Mouse (Mus musculus) megakaryocyte, embryonic 14.5 days (primary cell): Measurements from ENCODE around the gene Baiap3. TPM values are rescaled to one million over a fixed set of nuclear protein-coding genes. Genes with fewer than 3 reads are reported as not detected.

Experiments
- H3K27me3 ChIP-seq: replicated peaks from 2 replicates; pipeline ENCODE3; 2012; ENCODE audit warnings: inconsistent platforms
- H3K36me3 ChIP-seq: replicated peaks from 2 replicates; pipeline ENCODE3; 2012; ENCODE audit warnings: low read length, inconsistent platforms, mixed read lengths
- H3K4me1 ChIP-seq: 2 replicates; pipeline ENCODE4 v1.6.1; 2012; ENCODE audit warnings: inconsistent platforms
- H3K4me3 ChIP-seq: replicated peaks from 2 replicates; pipeline ENCODE3; 2012; ENCODE audit warnings: moderate library complexity, mild to moderate bottlenecking, inconsistent platforms
- H3K9me3 ChIP-seq: 2 replicates; pipeline ENCODE4 v1.6.1; 2012; ENCODE audit warnings: inconsistent platforms
- FLI1 ChIP-seq: IDR thresholded peaks from 2 replicates; pipeline ENCODE4 v1.6.1; 2012; ENCODE audit warnings: low read length, inconsistent platforms, mixed read lengths
- GATA1 ChIP-seq: IDR thresholded peaks from 3 replicates; pipeline ENCODE4 v1.6.1; 2012; ENCODE audit warnings: mixed read lengths, low read length, inconsistent platforms, borderline replicate concordance
- polyA plus RNA-seq: library from polyadenylated mRNA; stranded (reverse); fragments of >175 nt; gene quantifications from 2 replicates; pipeline ENCODE4 v1.2.3, GENCODE M21; 2012; ENCODE audit warnings: low replicate concordance; ENCODE audit not compliant: insufficient read depth

The Baiap3 gene
- polyA plus RNA-seq, 1 experiment, result 1.7 TPM

- Histone ChIP-seq H3K9me3 (no peaks in the 10 kb centered on the region), H3K4me1 (peaks cover 30% of the 10 kb centered on the region), H3K36me3 (peaks cover 99% of the 10 kb centered on the region), H3K4me3 (no peak overlapping the region), H3K27me3 (no peaks in the 10 kb centered on the region)
- TF ChIP-seq FLI1 (no peak), GATA1 (no peak)
These were observed 44.5 kb downstream of the Baiap3 start for GRCm38 (mm10) chr17:25211705-25212104.

DNA sequence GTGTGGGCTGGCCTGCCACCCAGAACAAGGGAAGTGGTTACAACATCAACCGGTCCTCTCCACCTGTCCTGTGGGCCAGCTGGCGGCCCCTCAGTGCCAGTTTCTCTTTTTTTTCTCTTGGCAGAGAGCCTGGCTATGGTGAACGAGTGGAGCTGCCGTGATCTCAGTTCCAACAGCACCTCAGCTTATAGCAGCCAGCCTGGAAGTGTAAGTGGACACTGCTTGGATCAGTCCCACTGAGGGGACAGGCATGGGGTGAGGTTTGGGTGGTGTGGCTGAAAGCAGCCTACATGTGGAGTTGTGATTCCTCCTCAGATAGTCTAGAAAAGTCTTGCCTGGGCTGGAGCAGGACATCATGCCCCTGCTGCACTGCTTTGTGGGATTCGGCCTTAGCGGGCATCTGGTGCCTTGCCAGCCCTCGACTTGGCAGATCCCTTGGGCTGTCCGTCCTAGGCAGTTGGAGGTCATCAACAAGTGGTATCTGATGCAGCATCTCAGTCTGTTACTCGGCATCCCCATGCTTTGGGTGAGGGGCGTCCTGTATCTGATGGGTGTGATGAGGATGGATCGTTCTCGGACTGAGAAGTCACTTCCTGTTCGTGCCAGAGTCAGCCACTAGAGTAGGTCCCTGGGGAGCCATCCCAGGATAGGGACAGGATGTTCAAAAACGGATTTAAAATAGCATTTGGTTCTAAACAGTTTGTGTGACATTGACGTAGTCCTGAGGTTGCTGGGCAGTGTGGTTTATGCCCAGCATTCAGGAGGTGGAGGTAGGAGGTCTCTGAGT, 45.3 kb downstream of the Baiap3 start:
- Histone ChIP-seq H3K36me3 (peaks cover 99% of the 10 kb centered on the region), H3K9me3 (no peaks in the 10 kb centered on the region), H3K27me3 (no peaks in the 10 kb centered on the region), H3K4me3 (no peak overlapping the region), H3K4me1 (peaks cover 26% of the 10 kb centered on the region)
- TF ChIP-seq FLI1 (no peak), GATA1 (no peak)

DNA sequence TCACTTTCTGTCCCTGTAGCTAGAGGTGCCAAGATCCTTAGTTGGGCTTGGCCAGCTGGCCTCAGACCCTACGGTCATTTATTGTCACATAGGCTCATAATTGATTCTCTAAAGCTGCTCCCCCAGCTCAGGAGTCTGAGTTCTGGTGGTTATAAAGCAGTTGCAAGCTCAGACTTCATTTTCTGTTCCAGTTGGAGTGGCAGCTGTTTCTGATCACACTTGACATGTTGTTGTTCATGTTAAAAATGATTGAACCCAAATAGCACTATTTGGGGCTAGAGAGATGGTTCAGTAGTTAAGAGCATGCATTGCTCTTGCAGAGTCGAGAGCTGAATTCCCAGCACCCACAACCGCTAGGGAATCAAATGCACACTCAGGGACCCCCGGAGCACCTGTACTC, 46.2 kb downstream of the Baiap3 start:
- TF ChIP-seq FLI1 (no peak), GATA1 (no peak)
- Histone ChIP-seq H3K27me3 (no peaks in the 10 kb centered on the region), H3K36me3 (peaks cover 99% of the 10 kb centered on the region), H3K4me3 (no peak overlapping the region), H3K9me3 (no peaks in the 10 kb centered on the region), H3K4me1 (peaks cover 20% of the 10 kb centered on the region)

DNA sequence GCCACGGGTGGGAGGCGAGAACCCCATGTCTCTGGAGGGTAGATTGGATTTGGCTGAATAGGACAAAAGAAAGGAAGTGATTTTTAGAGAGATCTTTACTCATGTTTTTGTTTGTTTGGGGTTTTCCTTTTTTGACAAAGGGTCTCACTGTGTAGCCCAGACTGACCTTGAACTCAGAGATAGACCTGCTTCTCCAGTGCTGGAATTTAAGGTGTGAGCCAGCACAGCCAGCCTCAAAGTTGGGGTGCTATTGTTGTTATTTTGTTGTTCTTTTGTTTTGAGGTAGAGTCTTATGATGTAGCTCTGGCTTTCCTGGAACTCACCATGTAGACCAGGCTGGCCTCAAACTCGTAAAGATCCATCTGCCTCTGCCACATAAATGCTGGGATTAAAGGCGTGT, 53.8 kb downstream of the Baiap3 start:
- H3K36me3 ChIP-seq, result peaks cover 88% of the 10 kb centered on the region
- TF ChIP-seq FLI1 (no peak), GATA1 (no peak)

More for the DNA sequence above, 53.8 kb downstream of the Baiap3 start:
- H3K4me1 ChIP-seq, result peaks cover 36% of the 10 kb centered on the region
- H3K4me3 ChIP-seq, result no peak overlapping the region
- no peaks in the 10 kb centered on the region for H3K27me3 ChIP-seq
- no peaks in the 10 kb centered on the region for H3K9me3 ChIP-seq

Other genes starting within 250 kb of the Baiap3 start
- 4.5 and 5.5 TPM in 2 replicates for gene Cramp1l, start 240.6 kb downstream of the Baiap3 start, polyA plus RNA-seq
- 6.9 and 7.4 TPM in 2 replicates for gene Ift140, start 240.3 kb downstream of the Baiap3 start, polyA plus RNA-seq
- gene Tmem204, start 172.8 kb downstream of the Baiap3 start, polyA plus RNA-seq, result not detected in 2 replicates
- gene Telo2, start 140.4 kb downstream of the Baiap3 start, polyA plus RNA-seq, result 9.1 and 27.2 TPM in 2 replicates
- 0.12 TPM in 1 of 2 replicates, not detected in the other for gene Ptx4, start 135.6 kb downstream of the Baiap3 start, polyA plus RNA-seq
- 17.8 and 22.0 TPM in 2 replicates for gene Clcn7, start 123.0 kb downstream of the Baiap3 start, polyA plus RNA-seq
- gene Ccdc154, start 93.9 kb downstream of the Baiap3 start, polyA plus RNA-seq, result not detected in 2 replicates
- not detected in 2 replicates for gene Gm38655, start 80.9 kb downstream of the Baiap3 start, polyA plus RNA-seq
- gene BC003965, start 71.8 kb downstream of the Baiap3 start, polyA plus RNA-seq, result 31.5 and 33.2 TPM in 2 replicates
- gene Unkl, start 68.0 kb downstream of the Baiap3 start, polyA plus RNA-seq, result 20.2 and 51.9 TPM in 2 replicates
- gene Gnptg, start 16.2 kb downstream of the Baiap3 start, polyA plus RNA-seq, result 27.2 and 30.1 TPM in 2 replicates
- gene Tsr3, start 16.2 kb downstream of the Baiap3 start, polyA plus RNA-seq, result 12.5 and 25.4 TPM in 2 replicates
- 72.7 and 190 TPM in 2 replicates for gene Ube2i, start 18.3 kb upstream of the Baiap3 start, polyA plus RNA-seq
- 1.5 and 34.1 TPM in 2 replicates for gene Prss34, start 42.0 kb upstream of the Baiap3 start, polyA plus RNA-seq
- 0.68 TPM in 1 of 2 replicates, not detected in the other for gene Prss28, start 52.3 kb upstream of the Baiap3 start, polyA plus RNA-seq
- not detected in 2 replicates for gene Prss29, start 62.3 kb upstream of the Baiap3 start, polyA plus RNA-seq
- gene Tpsab1, start 89.2 kb upstream of the Baiap3 start, polyA plus RNA-seq, result 0.23 TPM in 1 of 2 replicates, not detected in the other
- 0.26 TPM in 1 of 2 replicates, not detected in the other for gene Tpsb2, start 109.9 kb upstream of the Baiap3 start, polyA plus RNA-seq
- not detected in 2 replicates for gene Tpsg1, start 112.9 kb upstream of the Baiap3 start, polyA plus RNA-seq
- not detected in 2 replicates for gene Cacna1h, start 177.4 kb upstream of the Baiap3 start, polyA plus RNA-seq
- not detected in 2 replicates for gene Tekt4, start 198.3 kb upstream of the Baiap3 start, polyA plus RNA-seq
- gene Sstr5, start 240.9 kb upstream of the Baiap3 start, polyA plus RNA-seq, result not detected in 2 replicates